8 mouse cellular contexts compared by ENCODE assay signal in the genomic region with DNA sequence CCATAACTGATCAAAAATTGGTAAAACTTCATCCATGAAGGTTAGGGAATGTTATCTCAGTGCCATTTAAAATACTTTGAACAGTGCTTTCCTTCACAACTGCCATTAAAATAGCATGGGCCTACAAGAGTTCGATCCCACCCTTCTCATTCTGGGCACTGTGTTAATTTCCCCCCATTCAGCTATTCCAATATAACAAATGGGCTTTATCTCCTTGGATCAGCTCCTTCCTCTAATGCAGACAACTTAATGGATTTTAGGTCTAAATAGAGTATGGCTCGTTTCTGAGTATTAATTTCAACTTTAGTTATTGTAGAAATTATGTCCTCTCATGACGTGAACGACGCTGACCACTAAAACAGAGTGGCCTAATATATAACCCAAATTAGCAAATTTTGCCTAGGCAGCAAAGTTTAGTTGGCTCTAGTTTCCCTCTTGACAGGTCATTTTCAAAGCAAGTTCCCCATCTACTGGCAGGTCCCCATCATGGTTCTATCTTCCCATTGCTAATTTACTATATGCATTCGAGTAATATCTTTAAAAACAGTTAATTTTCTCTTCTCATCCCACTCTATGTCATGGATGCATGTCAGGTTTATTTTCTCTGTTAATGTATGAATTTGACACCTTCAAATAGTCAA.
DNase-seq lines count a peak whose midpoint lies in the region; ATAC-seq and TF ChIP-seq lines count a peak whose summit lies in the region.

No protein-coding gene starts in this region.

- H3K9me3 ChIP-seq in forebrain, embryonic 12.5 days: no peaks in the 10 kb centered on the region
- no peaks in the 10 kb centered on the region for H3K9me3 ChIP-seq in forebrain, embryonic 10.5 days
- H3K9me3 ChIP-seq in liver, embryonic 11.5 days (ENCODE audit: control insufficient read depth, low read length): no peaks in the 10 kb centered on the region

- H3K27me3 ChIP-seq in forebrain, embryonic 12.5 days: no peaks in the 10 kb centered on the region
- H3K27me3 ChIP-seq in forebrain, embryonic 10.5 days (ENCODE audit: poor library complexity, severe bottlenecking): no peaks in the 10 kb centered on the region
- no peaks in the 10 kb centered on the region for H3K27me3 ChIP-seq in liver, adult 2 months (ENCODE audit: control insufficient read depth, insufficient read depth, low read length)
- no peaks in the 10 kb centered on the region for H3K27me3 ChIP-seq in liver, embryonic 11.5 days (replicated peaks; ENCODE audit: control insufficient read depth, insufficient read depth, low read length)

- no peak for DNase-seq in forebrain, embryonic 10.5 days (ENCODE audit: extremely low spot score, low spot score)
- DNase-seq in liver, adult 2 months (ENCODE audit: extremely low read depth, low read depth, low spot score): peak; percentile 29
- DNase-seq in liver, embryonic 11.5 days (ENCODE audit: low spot score): no peak
- peak; percentile 87 for DNase-seq in cerebellum, adult 9-10 months
- DNase-seq in lung, postnatal 10 days: peak; percentile 46
- no peak for DNase-seq in thymus, postnatal 10 days (ENCODE audit: low spot score in 2 of 2)

- no peak overlapping the region for H3K4me2 ChIP-seq in forebrain, embryonic 12.5 days
- H3K4me2 ChIP-seq in liver, embryonic 11.5 days: no peak overlapping the region

- no peak for TF ChIP-seq CTCF in liver, adult 2 months (IDR thresholded peaks at IDR 0.05; ENCODE audit: low read depth, low read length)

- no peak for TF ChIP-seq POLR2A in liver, adult 2 months (IDR thresholded peaks at IDR 0.05; ENCODE audit: extremely low read depth, insufficient read depth, low read length)

- no peaks in the 10 kb centered on the region for H3K79me2 ChIP-seq in liver, adult 2 months (ENCODE audit: control insufficient read depth, insufficient read depth, low read length)

- H3K27ac ChIP-seq in forebrain, embryonic 12.5 days: no peak overlapping the region
- no peak overlapping the region for H3K27ac ChIP-seq in forebrain, embryonic 10.5 days
- no peak overlapping the region for H3K27ac ChIP-seq in liver, adult 2 months (replicated peaks; ENCODE audit: insufficient read depth, low read depth, low read length)
- no peak overlapping the region for H3K27ac ChIP-seq in liver, embryonic 11.5 days (ENCODE audit: low read depth, low read length)

- no peaks in the 10 kb centered on the region for H3K4me1 ChIP-seq in forebrain, embryonic 12.5 days
- no peaks in the 10 kb centered on the region for H3K4me1 ChIP-seq in forebrain, embryonic 10.5 days
- H3K4me1 ChIP-seq in liver, adult 2 months (ENCODE audit: control insufficient read depth, insufficient read depth, low read length): no peaks in the 10 kb centered on the region
- no peaks in the 10 kb centered on the region for H3K4me1 ChIP-seq in liver, embryonic 11.5 days (replicated peaks; ENCODE audit: control insufficient read depth, insufficient read depth, low read length)

- no peak overlapping the region for H3K9ac ChIP-seq in forebrain, embryonic 12.5 days
- no peak overlapping the region for H3K9ac ChIP-seq in liver, adult 2 months (ENCODE audit: low read depth, low read length)
- H3K9ac ChIP-seq in liver, embryonic 11.5 days (ENCODE audit: low read depth, low read length): no peak overlapping the region

- WGBS in forebrain, embryonic 12.5 days: 81% methylated on average over 6 of the region's 6 CpGs
- 82% methylated on average over 6 of the region's 6 CpGs for WGBS in forebrain, embryonic 10.5 days
- WGBS in liver, adult 2 months: 72% methylated on average over 6 of the region's 6 CpGs
- WGBS in liver, embryonic 11.5 days: 73% methylated on average over 6 of the region's 6 CpGs

- no peak overlapping the region for H3K4me3 ChIP-seq in forebrain, embryonic 12.5 days (replicated peaks)
- no peak overlapping the region for H3K4me3 ChIP-seq in forebrain, embryonic 10.5 days
- H3K4me3 ChIP-seq in liver, adult 2 months (ENCODE audit: insufficient read depth, low read depth, low read length): no peak overlapping the region
- no peak overlapping the region for H3K4me3 ChIP-seq in liver, embryonic 11.5 days (ENCODE audit: low read depth, low read length)

- H3K36me3 ChIP-seq in forebrain, embryonic 12.5 days (replicated peaks): no peaks in the 10 kb centered on the region
- H3K36me3 ChIP-seq in forebrain, embryonic 10.5 days (replicated peaks): no peaks in the 10 kb centered on the region
- no peaks in the 10 kb centered on the region for H3K36me3 ChIP-seq in liver, adult 2 months (ENCODE audit: control insufficient read depth, insufficient read depth, low read length)
- H3K36me3 ChIP-seq in liver, embryonic 11.5 days (ENCODE audit: control insufficient read depth, insufficient read depth, low read length): no peaks in the 10 kb centered on the region

- peak; percentile 41; the same call in 1 of the 2 replicates for ATAC-seq in forebrain, embryonic 12.5 days (ENCODE audit: low FRiP score)
- ATAC-seq in liver, embryonic 11.5 days (replicated peaks; ENCODE audit: low FRiP score): no peak
- ATAC-seq in megakaryocyte progenitor cell, adult 5-6 weeks (replicated peaks; ENCODE audit: poor library complexity): no peak

Comparison
In these comparisons a context has a peak if more than half of its experiments do, and no peak if none do; other contexts are left out.
1. DNase-seq: peak in liver, adult 2 months (single experiment), cerebellum, adult 9-10 months (single experiment) and lung, postnatal 10 days (single experiment); none in forebrain, embryonic 10.5 days (single experiment), liver, embryonic 11.5 days (single experiment) and thymus, postnatal 10 days (0 of 2).